Mouse (Mus musculus) intestine, postnatal 0 days (tissue): ENCODE measurements around the gene Gfra1. TPM values are rescaled to one million over a fixed set of nuclear protein-coding genes. Genes with fewer than 3 reads are reported as not detected.

Experiments used
- ATAC-seq: fragments of 200-750 bp; cut with Nextera tagmentation; 2 replicates; pipeline ENCODE4 v1.8.0; 2017; ENCODE audit warnings: mild to moderate bottlenecking, moderate TSS enrichment, moderate library complexity
- H3K27ac ChIP-seq: fragments of 300-500 bp; sonication (generic); 2 replicates; pipeline ENCODE4 v1.5.1; 2014; ENCODE audit warnings: mild to moderate bottlenecking, low read depth, low read length, moderate library complexity
- H3K27me3 ChIP-seq: fragments of 300-500 bp; sonication (generic); replicated peaks from 2 replicates; pipeline ENCODE4 v1.6.1; 2014; ENCODE audit warnings: low read length, mixed read lengths; ENCODE audit not compliant: control insufficient read depth, insufficient read depth
- H3K36me3 ChIP-seq: fragments of 300-500 bp; sonication (generic); 2 replicates; pipeline ENCODE4 v1.6.1; 2014; ENCODE audit warnings: mild to moderate bottlenecking, moderate library complexity; ENCODE audit not compliant: control insufficient read depth, insufficient read depth
- H3K4me1 ChIP-seq: fragments of 300-500 bp; sonication (generic); replicated peaks from 2 replicates; pipeline ENCODE4 v1.6.1; 2014; ENCODE audit warnings: antibody characterized with exemption, low read length, mixed read lengths; ENCODE audit not compliant: control insufficient read depth, insufficient read depth
- H3K4me2 ChIP-seq: fragments of 300-500 bp; sonication (generic); replicated peaks from 2 replicates; pipeline ENCODE4 v1.6.1; 2014; ENCODE audit warnings: low read depth, mild to moderate bottlenecking, moderate library complexity
- H3K4me3 ChIP-seq: fragments of 300-500 bp; sonication (generic); 2 replicates; pipeline ENCODE4 v1.5.1; 2014; ENCODE audit warnings: low read depth, low read length
- H3K9ac ChIP-seq: fragments of 300-500 bp; sonication (generic); 2 replicates; pipeline ENCODE4 v1.6.1; 2014; ENCODE audit warnings: mild to moderate bottlenecking, low read depth, low read length
- H3K9me3 ChIP-seq: fragments of 300-500 bp; sonication (generic); 2 replicates; pipeline ENCODE4 v1.6.1; 2016; ENCODE audit warnings: mixed run types; ENCODE audit not compliant: control insufficient read depth
- CTCF ChIP-seq: sonication (generic); IDR thresholded peaks from 2 replicates; pipeline ENCODE4 v1.5.1; 2016; ENCODE audit warnings: low read depth, mild to moderate bottlenecking, control low read depth, antibody characterized with exemption, moderate library complexity
- WGBS: fragments of 180-500 bp; shearing (Covaris S2); extraction: QIAGEN DNeasy Blood & Tissue Kit; methylation state at CpG from one replicate; pipeline ENCODE4 v1.1.7; 2014; 5-methylcytosine and 5-hydroxymethylcytosine counted together
- polyA plus RNA-seq: library from polyadenylated mRNA; unstranded; fragments of >200 nt; fragmentation: Nextera tagmentation; extraction: Ambion mirVana; gene quantifications from 2 replicates; pipeline ENCODE4 v1.2.1, GENCODE M21; 2015

Gene Gfra1
- polyA plus RNA-seq, 1 experiment from 2014 or later = 4.9 TPM

GRCm38 (mm10) chr19:58436874-58437273 lies 18.8 kb downstream of the Gfra1 start:
- no peak for TF ChIP-seq CTCF
- no peak overlapping the region for H3K9ac ChIP-seq
- WGBS = 67% methylated on average over 3 of the region's 3 CpGs
- no peak overlapping the region for H3K4me3 ChIP-seq
- no peak for ATAC-seq
- no peaks in the 10 kb centered on the region for H3K27me3 ChIP-seq
- H3K27ac ChIP-seq = no peak overlapping the region
- no peaks in the 10 kb centered on the region for H3K9me3 ChIP-seq
- no peaks in the 10 kb centered on the region for H3K36me3 ChIP-seq
- no peak overlapping the region for H3K4me2 ChIP-seq
- no peaks in the 10 kb centered on the region for H3K4me1 ChIP-seq

- ATAC-seq = no peak
- no peak overlapping the region for H3K9ac ChIP-seq
- H3K27ac ChIP-seq = no peak overlapping the region
- H3K27me3 ChIP-seq = no peaks in the 10 kb centered on the region
- WGBS = 67% methylated on average over 5 of the region's 5 CpGs
- no peak overlapping the region for H3K4me3 ChIP-seq
- no peak overlapping the region for H3K4me2 ChIP-seq
- no peaks in the 10 kb centered on the region for H3K36me3 ChIP-seq
- H3K4me1 ChIP-seq = no peaks in the 10 kb centered on the region
- no peak for TF ChIP-seq CTCF
- H3K9me3 ChIP-seq = no peaks in the 10 kb centered on the region
Observed at GRCm38 (mm10) chr19:58435877-58436276, 19.8 kb downstream of the Gfra1 start.

GRCm38 (mm10) chr19:58432840-58433239 lies 22.9 kb downstream of the Gfra1 start:
- no peak for ATAC-seq
- no peak for TF ChIP-seq CTCF
- 77% methylated on average over 5 of the region's 5 CpGs for WGBS

GRCm38 (mm10) chr19:58428546-58428945 lies 27.2 kb downstream of the Gfra1 start:
- WGBS = 88% methylated on average over 4 of the region's 4 CpGs
- Histone ChIP-seq H3K9ac (no peak overlapping the region), H3K4me3 (no peak overlapping the region), H3K36me3 (no peaks in the 10 kb centered on the region), H3K9me3 (no peaks in the 10 kb centered on the region), H3K27ac (no peak overlapping the region), H3K4me2 (no peak overlapping the region), H3K4me1 (no peaks in the 10 kb centered on the region), H3K27me3 (no peaks in the 10 kb centered on the region)
- no peak for ATAC-seq
- TF ChIP-seq CTCF = no peak

More at GRCm38 (mm10) chr19:58432840-58433239, 22.9 kb downstream of the Gfra1 start:
- H3K9me3 ChIP-seq = no peaks in the 10 kb centered on the region
- no peaks in the 10 kb centered on the region for H3K4me1 ChIP-seq
- no peaks in the 10 kb centered on the region for H3K27me3 ChIP-seq
- H3K27ac ChIP-seq = no peak overlapping the region
- H3K4me2 ChIP-seq = no peak overlapping the region
- no peak overlapping the region for H3K9ac ChIP-seq
- no peak overlapping the region for H3K4me3 ChIP-seq
- H3K36me3 ChIP-seq = no peaks in the 10 kb centered on the region

GRCm38 (mm10) chr19:58427348-58427747 lies 28.4 kb downstream of the Gfra1 start:
- Histone ChIP-seq H3K4me3 (no peak overlapping the region), H3K27ac (no peak overlapping the region), H3K9ac (no peak overlapping the region), H3K4me1 (no peaks in the 10 kb centered on the region), H3K36me3 (no peaks in the 10 kb centered on the region), H3K9me3 (no peaks in the 10 kb centered on the region), H3K27me3 (no peaks in the 10 kb centered on the region), H3K4me2 (no peak overlapping the region)
- no peak for TF ChIP-seq CTCF
- no peak for ATAC-seq
- 95% methylated on average over 2 of the region's 2 CpGs for WGBS

GRCm38 (mm10) chr19:58424928-58425327 lies 30.8 kb downstream of the Gfra1 start:
- Histone ChIP-seq H3K27ac (no peak overlapping the region), H3K4me1 (no peaks in the 10 kb centered on the region), H3K36me3 (no peaks in the 10 kb centered on the region), H3K4me3 (no peak overlapping the region), H3K4me2 (no peak overlapping the region), H3K9me3 (no peaks in the 10 kb centered on the region), H3K27me3 (no peaks in the 10 kb centered on the region), H3K9ac (no peak overlapping the region)
- no peak for TF ChIP-seq CTCF
- 85% methylated on average over 2 of the region's 2 CpGs for WGBS
- no peak for ATAC-seq

GRCm38 (mm10) chr19:58424179-58424578 lies 31.5 kb downstream of the Gfra1 start:
- H3K9me3 ChIP-seq = no peaks in the 10 kb centered on the region
- ATAC-seq = no peak
- no peaks in the 10 kb centered on the region for H3K36me3 ChIP-seq
- TF ChIP-seq CTCF = no peak
- H3K4me1 ChIP-seq = no peaks in the 10 kb centered on the region
- no peak overlapping the region for H3K4me2 ChIP-seq
- no peaks in the 10 kb centered on the region for H3K27me3 ChIP-seq
- H3K9ac ChIP-seq = no peak overlapping the region
- H3K4me3 ChIP-seq = no peak overlapping the region
- WGBS = 66% methylated on average over 3 of the region's 3 CpGs
- no peak overlapping the region for H3K27ac ChIP-seq
